Mouse (Mus musculus) hindbrain, embryonic 13.5 days (tissue): ENCODE measurements at regions not wholly inside any gene's neighbourhood (a gene's known extent, or its start where the extent isn't known, plus 50 kb on each side); places are given as distances from the start of the nearest gene placed in this dataset.

ENCODE experiments used
- ATAC-seq: fragments of 200-750 bp; cut with Nextera tagmentation; 2 replicates; pipeline ENCODE4 v1.8.0; 2017; ENCODE audit warnings: moderate TSS enrichment; ENCODE audit not compliant: low FRiP score
- H3K27ac ChIP-seq: fragments of 300-500 bp; sonication (generic); 2 replicates; pipeline ENCODE4 v1.5.1; 2015; ENCODE audit warnings: inconsistent platforms, mild to moderate bottlenecking, moderate library complexity
- H3K27me3 ChIP-seq: fragments of 300-500 bp; sonication (generic); 2 replicates; pipeline ENCODE4 v1.6.1; 2015; ENCODE audit warnings: mild to moderate bottlenecking, inconsistent platforms
- H3K36me3 ChIP-seq: fragments of 300-500 bp; sonication (generic); 2 replicates; pipeline ENCODE4 v1.6.1; 2015; ENCODE audit warnings: mild to moderate bottlenecking, inconsistent platforms
- H3K4me1 ChIP-seq: fragments of 300-500 bp; sonication (generic); replicated peaks from 2 replicates; pipeline ENCODE4 v1.6.1; 2015; ENCODE audit warnings: inconsistent platforms
- H3K4me2 ChIP-seq: fragments of 300-500 bp; sonication (generic); 2 replicates; pipeline ENCODE4 v1.6.1; 2015; ENCODE audit warnings: inconsistent platforms, mild to moderate bottlenecking, moderate library complexity
- H3K4me3 ChIP-seq: fragments of 300-500 bp; sonication (generic); 2 replicates; pipeline ENCODE4 v1.5.1; 2015; ENCODE audit warnings: mild to moderate bottlenecking, inconsistent platforms
- H3K9ac ChIP-seq: fragments of 300-500 bp; sonication (generic); 2 replicates; pipeline ENCODE4 v1.6.1; 2015; ENCODE audit warnings: mild to moderate bottlenecking, inconsistent platforms
- H3K9me3 ChIP-seq: fragments of 300-500 bp; sonication (generic); 2 replicates; pipeline ENCODE4 v1.6.1; 2016; ENCODE audit warnings: inconsistent platforms
- WGBS: fragments of 180-500 bp; shearing (Covaris S2); methylation state at CpG from one replicate; pipeline ENCODE4 v1.1.7; 2015; 5-methylcytosine and 5-hydroxymethylcytosine counted together

DNA sequence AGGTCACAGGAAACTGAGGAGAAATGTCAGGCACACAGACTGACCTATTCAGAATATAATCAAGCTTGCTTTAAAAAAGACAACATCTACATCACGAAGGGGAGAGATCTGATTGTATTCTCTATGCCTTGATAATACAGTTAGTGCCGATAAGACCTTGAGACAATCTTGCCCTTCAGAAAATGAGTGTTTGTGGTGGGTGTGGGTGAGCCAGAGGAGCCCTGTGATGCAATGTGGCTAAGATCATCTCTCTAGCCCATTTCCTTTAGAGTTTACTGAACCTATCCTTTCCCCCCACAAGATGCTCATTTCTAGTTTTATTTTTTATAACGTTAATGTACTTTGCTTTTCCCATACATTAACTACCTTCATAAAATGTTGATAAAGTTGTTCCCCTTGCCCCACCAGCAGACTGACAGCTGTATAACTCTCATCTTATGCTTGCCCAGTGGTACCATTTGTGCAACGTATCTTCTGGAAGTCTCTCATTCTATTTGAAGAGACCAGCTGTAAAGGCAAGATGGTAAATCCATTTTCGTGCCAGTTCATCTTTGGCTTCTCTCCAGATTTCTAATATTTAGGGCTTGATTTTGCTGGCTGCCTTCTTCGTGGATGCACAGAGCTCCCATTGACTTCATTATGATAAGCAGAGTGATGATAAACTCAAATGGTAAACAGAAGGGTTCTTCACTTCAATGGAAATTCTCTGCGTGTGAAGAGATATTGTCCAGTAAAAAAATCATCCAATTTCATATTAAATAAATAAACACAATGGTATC lies 1066.1 kb downstream of the Car8 start:
- Histone ChIP-seq H3K27ac (no peak overlapping the region), H3K9me3 (no peaks in the 10 kb centered on the region), H3K9ac (no peak overlapping the region), H3K27me3 (no peaks in the 10 kb centered on the region), H3K4me2 (no peak overlapping the region), H3K36me3 (no peaks in the 10 kb centered on the region), H3K4me3 (no peak overlapping the region), H3K4me1 (no peaks in the 10 kb centered on the region)
- WGBS, result 80% methylated on average over 7 of the region's 7 CpGs
- ATAC-seq, result no peak

DNA sequence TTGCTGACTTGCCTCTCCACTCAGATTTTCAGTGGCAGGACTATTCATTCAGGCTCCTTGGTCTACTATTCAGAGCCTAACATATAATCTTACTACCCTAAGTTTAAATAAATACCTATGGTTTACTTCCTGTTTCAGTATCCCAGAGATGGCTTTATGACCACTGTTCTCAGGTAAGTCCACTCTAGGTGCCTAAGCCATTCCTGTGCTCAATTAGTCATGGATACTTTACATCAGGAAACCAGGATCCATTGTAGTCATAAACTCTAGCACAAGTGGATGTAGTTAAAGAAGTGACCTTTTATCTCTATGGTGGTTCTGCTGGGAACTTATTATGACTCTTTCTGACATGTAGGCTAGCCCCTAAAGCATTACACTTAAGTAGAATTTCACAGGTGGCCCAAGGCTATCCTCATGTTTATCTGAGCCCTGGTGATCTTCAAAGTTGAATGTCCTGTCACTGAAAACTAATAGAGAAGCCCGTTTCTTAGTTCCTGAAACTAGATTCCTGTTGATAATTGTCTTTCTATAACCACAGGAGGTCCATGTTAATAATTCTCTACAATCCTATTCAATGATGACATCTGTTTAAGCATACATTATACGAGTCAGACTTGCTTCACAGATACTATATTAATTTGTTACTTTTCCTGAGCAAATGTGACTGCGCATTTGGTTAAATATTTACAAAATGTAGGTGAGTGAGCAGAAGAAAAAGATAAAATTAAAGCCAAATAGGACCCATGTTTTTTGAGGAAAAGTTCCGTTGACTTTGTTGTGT lies 1067.0 kb downstream of the Car8 start:
- WGBS, result 77% methylated on average over 4 of the region's 4 CpGs
- H3K27me3 ChIP-seq, result no peaks in the 10 kb centered on the region
- no peak overlapping the region for H3K4me2 ChIP-seq
- H3K27ac ChIP-seq, result no peak overlapping the region
- H3K9me3 ChIP-seq, result no peaks in the 10 kb centered on the region
- H3K36me3 ChIP-seq, result no peaks in the 10 kb centered on the region
- ATAC-seq, result no peak
- no peaks in the 10 kb centered on the region for H3K4me1 ChIP-seq
- no peak overlapping the region for H3K4me3 ChIP-seq
- H3K9ac ChIP-seq, result no peak overlapping the region

GRCm38 (mm10) chr4:7161411-7161810 lies 1077.4 kb downstream of the Car8 start:
- ATAC-seq, result no peak
- no peak overlapping the region for H3K4me2 ChIP-seq
- H3K4me3 ChIP-seq, result no peak overlapping the region
- 89% methylated on average over 4 of the region's 4 CpGs for WGBS
- H3K9ac ChIP-seq, result no peak overlapping the region
- no peaks in the 10 kb centered on the region for H3K9me3 ChIP-seq
- no peaks in the 10 kb centered on the region for H3K27me3 ChIP-seq
- H3K36me3 ChIP-seq, result no peaks in the 10 kb centered on the region
- H3K27ac ChIP-seq, result no peak overlapping the region
- no peaks in the 10 kb centered on the region for H3K4me1 ChIP-seq

DNA sequence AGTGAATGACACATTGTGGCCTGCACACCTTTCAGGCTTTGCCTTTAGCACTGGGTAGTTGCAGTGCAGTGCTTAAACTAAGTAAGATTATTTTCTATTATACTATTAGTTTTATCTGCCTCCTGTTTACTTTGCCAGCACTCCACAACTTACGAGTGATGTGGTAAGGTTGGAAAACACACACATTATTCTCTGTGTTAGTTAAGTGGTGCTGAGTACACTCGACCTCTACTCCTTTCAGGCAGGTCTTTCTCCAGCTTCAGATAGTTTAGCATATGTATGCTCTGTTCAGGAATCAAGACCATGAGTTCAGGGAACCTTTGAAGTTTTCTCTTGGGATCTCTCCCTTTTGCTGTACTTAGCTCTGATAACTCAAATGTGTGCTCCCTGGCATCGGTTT lies 1081.0 kb downstream of the Car8 start:
- H3K9ac ChIP-seq, result no peak overlapping the region
- ATAC-seq, result no peak
- 83% methylated on average over 3 of the region's 3 CpGs for WGBS
- H3K4me2 ChIP-seq, result no peak overlapping the region
- no peaks in the 10 kb centered on the region for H3K27me3 ChIP-seq
- no peak overlapping the region for H3K4me3 ChIP-seq
- no peaks in the 10 kb centered on the region for H3K4me1 ChIP-seq
- H3K9me3 ChIP-seq, result no peaks in the 10 kb centered on the region
- no peaks in the 10 kb centered on the region for H3K36me3 ChIP-seq
- H3K27ac ChIP-seq, result no peak overlapping the region

- ATAC-seq, result no peak
- Histone ChIP-seq H3K9me3 (no peaks in the 10 kb centered on the region), H3K27ac (no peak overlapping the region), H3K4me3 (no peak overlapping the region), H3K36me3 (no peaks in the 10 kb centered on the region), H3K27me3 (no peaks in the 10 kb centered on the region), H3K4me2 (no peak overlapping the region), H3K9ac (no peak overlapping the region), H3K4me1 (no peaks in the 10 kb centered on the region)
- 57% methylated on average over 3 of the region's 3 CpGs for WGBS
These were observed 1084.6 kb downstream of the Car8 start for GRCm38 (mm10) chr4:7154256-7154655.

DNA sequence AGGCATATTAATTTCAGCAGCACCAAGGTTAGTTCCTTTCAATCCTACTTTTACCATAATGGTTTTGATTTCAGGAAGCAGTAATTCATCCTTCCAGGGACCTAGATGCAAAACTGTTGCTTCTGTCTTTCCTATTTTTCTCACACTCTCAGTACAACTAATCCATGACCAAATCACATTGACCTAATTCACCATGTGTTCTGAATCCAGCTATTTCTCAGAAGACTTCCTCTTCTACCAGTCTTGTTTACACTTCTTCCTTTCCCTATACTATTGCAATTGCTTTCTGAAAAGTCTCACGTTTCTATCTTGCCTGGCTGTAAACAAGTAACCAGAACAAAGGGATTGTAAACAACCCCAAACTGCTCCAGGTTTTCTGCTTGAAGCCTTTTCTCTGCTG lies 1085.0 kb downstream of the Car8 start:
- no peaks in the 10 kb centered on the region for H3K36me3 ChIP-seq
- no peaks in the 10 kb centered on the region for H3K4me1 ChIP-seq
- H3K4me2 ChIP-seq, result no peak overlapping the region
- H3K27me3 ChIP-seq, result no peaks in the 10 kb centered on the region
- H3K9ac ChIP-seq, result no peak overlapping the region
- ATAC-seq, result no peak
- H3K4me3 ChIP-seq, result no peak overlapping the region
- 9% methylated on average over 1 of the region's 1 CpGs for WGBS
- no peak overlapping the region for H3K27ac ChIP-seq
- H3K9me3 ChIP-seq, result no peaks in the 10 kb centered on the region

- Histone ChIP-seq H3K4me1 (no peaks in the 10 kb centered on the region), H3K9ac (no peak overlapping the region), H3K27me3 (no peaks in the 10 kb centered on the region), H3K9me3 (no peaks in the 10 kb centered on the region), H3K4me2 (no peak overlapping the region), H3K4me3 (no peak overlapping the region), H3K36me3 (no peaks in the 10 kb centered on the region), H3K27ac (no peak overlapping the region)
- WGBS, result 71% methylated on average over 2 of the region's 2 CpGs
- ATAC-seq, result no peak
These were observed 1093.1 kb downstream of the Car8 start for GRCm38 (mm10) chr4:7145756-7146155.

DNA sequence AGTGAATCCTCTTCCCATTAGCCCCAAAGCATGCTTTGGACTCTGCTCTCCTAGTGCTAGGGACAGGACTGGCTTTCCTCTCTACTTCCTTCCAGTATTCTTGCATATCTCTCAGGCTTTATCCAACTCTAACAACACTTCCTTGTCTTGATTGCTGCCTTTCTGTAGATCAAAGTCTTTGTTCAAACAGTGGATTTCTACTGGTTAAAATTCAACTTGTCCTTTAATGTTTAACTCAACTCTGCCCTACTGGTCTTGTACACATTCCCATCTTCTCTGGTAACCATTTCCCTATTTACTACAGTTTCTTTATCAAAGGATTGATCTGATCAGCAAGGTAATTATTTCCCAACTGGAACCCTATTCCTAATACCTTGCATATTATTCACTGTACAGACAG lies 1094.6 kb downstream of the Car8 start:
- H3K4me3 ChIP-seq, result no peak overlapping the region
- no peak overlapping the region for H3K4me2 ChIP-seq
- H3K4me1 ChIP-seq, result no peaks in the 10 kb centered on the region
- H3K27me3 ChIP-seq, result no peaks in the 10 kb centered on the region
- no peaks in the 10 kb centered on the region for H3K9me3 ChIP-seq
- no peak overlapping the region for H3K27ac ChIP-seq
- no peak overlapping the region for H3K9ac ChIP-seq
- no peaks in the 10 kb centered on the region for H3K36me3 ChIP-seq
- no peak for ATAC-seq

DNA sequence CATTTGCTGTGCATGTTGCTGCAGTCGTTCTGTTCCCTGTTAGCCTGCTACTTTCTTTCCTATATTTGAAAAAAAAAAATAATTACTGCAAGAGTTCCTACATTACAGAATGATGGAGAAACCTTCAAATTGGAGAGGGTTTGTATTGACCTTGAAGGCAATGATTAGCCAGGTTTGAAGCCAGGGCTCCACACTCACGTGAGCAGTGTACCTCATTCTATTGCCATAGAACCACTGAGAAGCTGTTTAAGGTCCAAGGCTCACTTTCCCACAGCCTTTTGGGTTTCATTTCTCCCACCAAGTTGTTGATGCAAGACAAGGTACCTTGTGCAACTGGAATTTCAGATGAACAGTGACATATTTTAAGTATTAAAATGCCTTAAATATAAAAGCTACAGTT lies 1095.2 kb downstream of the Car8 start:
- Histone ChIP-seq H3K4me3 (no peak overlapping the region), H3K4me1 (no peaks in the 10 kb centered on the region), H3K4me2 (no peak overlapping the region), H3K36me3 (no peaks in the 10 kb centered on the region), H3K9ac (no peak overlapping the region), H3K27me3 (no peaks in the 10 kb centered on the region), H3K9me3 (no peaks in the 10 kb centered on the region), H3K27ac (no peak overlapping the region)
- 83% methylated on average over 2 of the region's 2 CpGs for WGBS
- ATAC-seq, result no peak

DNA sequence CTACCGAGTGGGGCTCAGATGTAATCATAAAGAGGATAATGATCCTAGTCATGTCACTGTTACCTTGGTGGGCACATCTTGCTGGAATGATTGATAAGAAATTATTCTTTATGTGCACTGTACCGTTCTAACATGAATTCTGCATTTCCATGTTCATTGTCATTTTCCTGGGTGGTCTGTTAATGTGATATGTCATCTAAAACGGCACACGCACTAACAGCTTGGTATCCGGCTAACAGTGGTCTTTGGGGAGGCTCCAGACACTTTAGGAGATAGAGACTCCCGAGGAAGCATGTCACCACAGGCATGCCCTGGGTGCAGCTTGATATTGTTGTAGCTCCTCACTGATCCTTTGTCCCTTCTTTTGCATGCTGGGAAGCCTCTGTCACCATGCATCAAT lies 1096.1 kb downstream of the Car8 start:
- 73% methylated on average over 6 of the region's 6 CpGs for WGBS
- H3K27me3 ChIP-seq, result no peaks in the 10 kb centered on the region
- no peaks in the 10 kb centered on the region for H3K36me3 ChIP-seq
- H3K9me3 ChIP-seq, result no peaks in the 10 kb centered on the region
- no peak overlapping the region for H3K27ac ChIP-seq
- no peaks in the 10 kb centered on the region for H3K4me1 ChIP-seq
- H3K4me2 ChIP-seq, result no peak overlapping the region
- H3K4me3 ChIP-seq, result no peak overlapping the region
- no peak for ATAC-seq
- H3K9ac ChIP-seq, result no peak overlapping the region

DNA sequence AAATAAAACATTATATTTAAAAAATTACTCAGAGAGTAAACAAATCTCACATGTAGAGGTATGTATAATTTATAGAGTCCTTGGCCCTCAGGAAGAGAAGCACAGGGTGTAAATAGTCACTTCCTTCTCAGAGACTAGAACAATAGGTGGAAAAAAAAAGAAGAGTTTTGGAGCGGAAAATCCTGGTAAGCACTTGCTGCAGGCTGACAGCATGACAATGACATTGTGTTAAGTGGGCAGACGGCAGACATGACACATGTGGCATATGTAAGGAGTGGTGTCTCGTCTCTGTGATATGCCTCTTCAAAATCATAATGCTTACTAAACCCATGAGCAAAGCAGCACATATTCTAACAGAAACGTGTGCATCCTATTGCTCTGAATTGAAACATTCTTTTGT lies 1126.7 kb downstream of the Car8 start:
- no peak for ATAC-seq
- H3K4me1 ChIP-seq, result no peaks in the 10 kb centered on the region
- H3K27ac ChIP-seq, result no peak overlapping the region
- H3K9ac ChIP-seq, result no peak overlapping the region
- 27% methylated on average over 4 of the region's 4 CpGs for whole genome bisulfite sequencing
- no peaks in the 10 kb centered on the region for H3K9me3 ChIP-seq
- no peaks in the 10 kb centered on the region for H3K27me3 ChIP-seq
- H3K36me3 ChIP-seq, result no peaks in the 10 kb centered on the region
- H3K4me3 ChIP-seq, result no peak overlapping the region
- no peak overlapping the region for H3K4me2 ChIP-seq

DNA sequence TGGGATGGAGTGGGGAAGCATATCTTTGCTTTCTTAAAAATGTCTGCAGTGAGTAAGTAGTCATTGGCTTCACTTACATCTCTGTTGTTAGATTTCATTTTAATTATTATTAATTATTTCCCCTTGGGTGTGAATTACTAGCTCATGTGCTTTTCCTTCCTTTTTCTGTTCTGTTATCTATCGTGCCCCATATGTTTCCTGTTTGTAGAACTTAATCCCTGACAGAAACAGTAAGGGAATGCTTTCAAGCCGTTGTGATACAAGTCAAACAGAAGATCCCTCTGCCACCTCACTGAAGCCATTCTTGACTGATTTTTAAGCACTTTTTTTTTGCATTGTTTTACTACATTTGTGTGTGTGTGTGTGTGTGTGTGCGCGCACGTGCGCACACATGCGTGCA lies 1145.9 kb downstream of the Car8 start:
- H3K4me1 ChIP-seq, result no peaks in the 10 kb centered on the region
- no peak for ATAC-seq

DNA sequence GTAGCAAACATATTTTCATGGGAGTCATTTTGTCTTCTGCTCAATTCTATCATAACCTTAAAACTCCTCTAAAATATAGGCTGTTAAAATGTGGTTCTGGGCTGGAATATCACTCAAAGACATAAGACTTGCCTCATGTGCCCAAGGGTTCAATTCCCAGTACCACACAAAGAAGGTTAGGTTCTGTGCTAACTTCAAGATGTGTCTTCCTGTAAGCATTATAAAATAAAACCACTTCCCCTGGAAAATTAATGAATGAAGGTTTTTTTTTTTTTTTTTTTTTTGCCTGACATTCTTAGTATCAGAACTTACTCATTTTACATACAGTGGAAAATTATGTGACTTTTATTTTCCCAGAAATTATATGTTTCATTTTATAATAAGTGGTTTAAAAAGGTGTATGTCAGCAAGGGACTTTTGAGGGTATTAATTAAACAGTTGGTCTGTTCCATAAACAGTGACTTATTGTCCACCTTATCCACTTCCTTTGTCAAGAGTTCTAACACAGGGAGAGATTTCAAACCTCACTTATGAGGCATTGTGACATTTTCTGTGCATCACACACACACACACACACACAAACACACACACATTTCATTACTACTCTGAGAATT lies 1147.5 kb downstream of the Car8 start:
- no peaks in the 10 kb centered on the region for H3K36me3 ChIP-seq
- no peak for ATAC-seq
- H3K27me3 ChIP-seq, result no peaks in the 10 kb centered on the region
- H3K9me3 ChIP-seq, result 0 out of 2 replicates have a peak, but pooled peaks cover 5% of the 10 kb centered on the region
- H3K27ac ChIP-seq, result no peak overlapping the region
- H3K4me3 ChIP-seq, result no peak overlapping the region
- no peak overlapping the region for H3K4me2 ChIP-seq
- no peaks in the 10 kb centered on the region for H3K4me1 ChIP-seq
- no peak overlapping the region for H3K9ac ChIP-seq

More for the DNA sequence above, 1145.9 kb downstream of the Car8 start:
- Histone ChIP-seq H3K36me3 (no peaks in the 10 kb centered on the region), H3K9ac (no peak overlapping the region), H3K4me2 (no peak overlapping the region), H3K9me3 (no peaks in the 10 kb centered on the region), H3K27ac (no peak overlapping the region), H3K27me3 (no peaks in the 10 kb centered on the region), H3K4me3 (no peak overlapping the region)
- 94% methylated on average over 7 of the region's 7 CpGs for WGBS
